Mouse (Mus musculus): ENCODE data around the gene Lrrc52.

DNA sequence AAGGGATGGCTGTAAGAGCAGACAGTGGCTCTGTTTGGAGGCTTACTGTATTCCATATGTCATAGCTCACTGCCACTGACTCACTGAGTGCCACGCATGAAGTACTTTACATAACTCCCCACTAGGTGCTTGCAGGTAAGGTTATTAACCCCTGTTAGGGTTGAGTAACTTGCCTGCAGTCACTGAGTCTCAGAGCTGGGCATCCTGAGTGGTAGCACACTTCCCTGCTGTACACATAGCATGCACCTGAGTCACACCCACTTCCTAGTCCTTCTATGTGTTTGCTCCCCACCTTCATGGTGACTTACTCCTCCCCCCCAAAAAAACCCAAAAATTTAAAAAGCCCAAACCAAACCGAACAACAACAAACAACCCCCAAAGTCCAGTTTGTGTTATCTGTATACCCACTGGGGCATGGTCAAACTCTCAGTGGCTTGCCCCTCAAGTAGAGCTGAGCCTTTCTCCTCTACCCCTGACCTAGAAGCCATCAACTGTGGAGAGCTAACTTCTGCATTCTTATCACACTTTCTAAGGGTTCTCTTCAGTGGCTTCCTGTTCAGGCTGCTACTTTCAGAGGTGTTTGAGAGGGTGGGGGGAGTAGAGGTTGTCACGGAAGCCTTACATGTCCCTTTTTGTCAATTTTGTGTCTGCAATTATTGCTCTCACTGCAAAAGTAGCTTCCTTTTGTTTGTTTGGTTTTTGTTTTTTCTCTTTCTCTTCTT, 20.5 kb upstream of the Lrrc52 start:
- TF ChIP-seq EP300 (IDR thresholded peaks at IDR 0.05; ENCODE audit: low read depth) (no peak), CTCF (IDR thresholded peaks at IDR 0.05; ENCODE audit: low read depth) (no peak)

Measured in liver, postnatal 0 days (tissue).